Mouse (Mus musculus): ENCODE results near the gene Zfp114. TPM values are rescaled to one million over a fixed set of nuclear protein-coding genes. Genes with fewer than 3 reads are reported as not detected.

The Zfp114 gene
- polyA plus RNA-seq, 1 experiment: 0.22 TPM

DNA sequence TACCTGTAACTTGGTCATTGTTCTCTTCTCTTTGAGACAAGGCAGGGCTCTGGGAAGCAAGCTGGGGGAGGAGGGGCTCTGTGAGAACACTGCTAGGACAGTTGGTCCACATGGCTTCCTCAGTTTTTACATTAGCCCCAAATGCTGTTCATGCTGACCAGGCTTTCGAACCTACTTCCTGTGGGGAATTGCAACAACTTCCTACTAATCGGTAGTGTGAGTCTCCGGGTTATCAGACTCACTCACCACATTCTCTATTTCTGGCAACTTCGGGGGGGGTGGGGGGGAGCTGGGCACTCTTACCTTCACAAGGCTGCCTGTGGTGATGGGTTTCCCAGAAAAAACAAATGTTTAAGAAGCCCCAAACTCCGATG, 14.7 kb downstream of the Zfp114 start:
- no peak for TF ChIP-seq CTCF (IDR thresholded peaks at IDR 0.05; ENCODE audit: insufficient read depth, low read length)
- TF ChIP-seq POLR2A (IDR thresholded peaks at IDR 0.05; ENCODE audit: borderline replicate concordance, extremely low read depth, low read depth, low read length): no peak
- Histone ChIP-seq H3K4me3 (replicated peaks; ENCODE audit: extremely low read depth, low read depth, low read length) (no peak overlapping the region), H3K4me1 (ENCODE audit: control insufficient read depth, insufficient read depth, low read length) (no peaks in the 10 kb centered on the region)
- 47% methylated on average over 5 of the region's 5 CpGs for WGBS
- DNase-seq: no peak

DNA sequence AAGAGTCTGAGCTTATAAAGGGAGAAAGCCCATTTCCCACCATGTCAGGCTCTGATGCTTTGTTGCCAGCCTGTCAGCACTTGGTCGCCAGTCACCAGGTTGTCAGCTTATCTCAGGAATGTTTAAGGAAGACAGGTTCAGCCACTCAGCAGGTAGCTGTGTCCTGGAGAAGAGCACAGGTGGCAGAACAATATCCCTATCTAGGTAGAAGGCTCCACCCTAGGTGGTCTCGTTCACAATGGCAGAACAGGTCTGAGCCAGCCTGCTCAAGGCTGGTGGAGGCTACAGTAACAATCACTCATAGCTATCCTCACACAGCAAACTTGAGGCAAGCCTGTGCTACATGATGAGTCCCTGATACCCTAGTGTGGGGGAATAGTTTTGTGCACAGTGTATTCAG, 16.5 kb downstream of the Zfp114 start:
- WGBS: 78% methylated on average over 2 of the region's 2 CpGs
- no peak for DNase-seq
- Histone ChIP-seq H3K4me1 (ENCODE audit: control insufficient read depth, insufficient read depth, low read length) (no peaks in the 10 kb centered on the region), H3K4me3 (replicated peaks; ENCODE audit: extremely low read depth, low read depth, low read length) (no peak overlapping the region)
- TF ChIP-seq POLR2A (IDR thresholded peaks at IDR 0.05; ENCODE audit: borderline replicate concordance, extremely low read depth, low read depth, low read length): no peak
- TF ChIP-seq CTCF (IDR thresholded peaks at IDR 0.05; ENCODE audit: insufficient read depth, low read length): no peak

DNA sequence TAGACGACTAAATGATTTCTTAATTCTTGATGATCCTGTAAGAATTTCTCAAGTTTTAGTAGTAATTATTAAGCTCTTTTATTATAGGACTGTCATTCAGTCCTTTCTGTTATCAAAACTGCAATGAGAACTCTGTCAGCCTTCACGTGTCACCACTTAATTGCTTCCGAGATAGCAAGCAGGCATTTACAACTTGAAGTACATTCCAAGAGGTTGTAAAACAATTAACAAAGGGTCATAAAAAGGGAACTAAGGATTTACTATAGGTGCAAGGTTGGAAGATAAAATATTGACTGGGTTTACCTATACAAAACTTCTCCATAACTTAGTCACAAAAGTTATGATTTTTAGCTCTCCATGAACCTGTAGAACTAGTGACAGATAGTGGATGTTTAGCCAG, 18.3 kb downstream of the Zfp114 start:
- Histone ChIP-seq H3K4me3 (replicated peaks; ENCODE audit: extremely low read depth, low read depth, low read length) (no peak overlapping the region), H3K4me1 (ENCODE audit: control insufficient read depth, insufficient read depth, low read length) (no peaks in the 10 kb centered on the region)
- WGBS: 81% methylated on average over 3 of the region's 3 CpGs
- TF ChIP-seq CTCF (IDR thresholded peaks at IDR 0.05; ENCODE audit: insufficient read depth, low read length): no peak
- no peak for TF ChIP-seq POLR2A (IDR thresholded peaks at IDR 0.05; ENCODE audit: borderline replicate concordance, extremely low read depth, low read depth, low read length)
- no peak for DNase-seq

DNA sequence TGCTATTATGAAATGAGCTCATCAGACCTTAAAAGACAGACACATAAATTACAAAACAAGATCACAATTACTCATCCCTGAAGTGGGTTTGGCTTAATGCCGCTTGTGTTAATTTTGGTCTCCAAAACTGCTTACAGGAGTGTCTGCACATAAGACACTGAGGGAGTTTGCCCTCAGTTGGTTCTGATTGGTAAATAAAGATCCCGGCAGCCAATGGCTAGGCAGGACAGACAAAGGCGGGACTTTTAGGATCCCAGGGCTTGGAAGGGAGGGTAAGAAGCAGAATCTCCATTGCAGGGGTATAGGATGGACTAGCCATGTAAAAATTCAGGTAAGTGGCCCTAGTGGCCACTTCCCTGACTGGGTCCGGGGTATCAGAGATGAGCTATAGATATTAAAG, 22.1 kb downstream of the Zfp114 start:
- Histone ChIP-seq H3K4me3 (replicated peaks; ENCODE audit: extremely low read depth, low read depth, low read length) (no peak overlapping the region), H3K4me1 (ENCODE audit: control insufficient read depth, insufficient read depth, low read length) (no peaks in the 10 kb centered on the region)
- 96% methylated on average over 4 of the region's 4 CpGs for WGBS
- TF ChIP-seq CTCF (IDR thresholded peaks at IDR 0.05; ENCODE audit: insufficient read depth, low read length) (no peak), POLR2A (IDR thresholded peaks at IDR 0.05; ENCODE audit: borderline replicate concordance, extremely low read depth, low read depth, low read length) (no peak)
- DNase-seq: no peak

DNA sequence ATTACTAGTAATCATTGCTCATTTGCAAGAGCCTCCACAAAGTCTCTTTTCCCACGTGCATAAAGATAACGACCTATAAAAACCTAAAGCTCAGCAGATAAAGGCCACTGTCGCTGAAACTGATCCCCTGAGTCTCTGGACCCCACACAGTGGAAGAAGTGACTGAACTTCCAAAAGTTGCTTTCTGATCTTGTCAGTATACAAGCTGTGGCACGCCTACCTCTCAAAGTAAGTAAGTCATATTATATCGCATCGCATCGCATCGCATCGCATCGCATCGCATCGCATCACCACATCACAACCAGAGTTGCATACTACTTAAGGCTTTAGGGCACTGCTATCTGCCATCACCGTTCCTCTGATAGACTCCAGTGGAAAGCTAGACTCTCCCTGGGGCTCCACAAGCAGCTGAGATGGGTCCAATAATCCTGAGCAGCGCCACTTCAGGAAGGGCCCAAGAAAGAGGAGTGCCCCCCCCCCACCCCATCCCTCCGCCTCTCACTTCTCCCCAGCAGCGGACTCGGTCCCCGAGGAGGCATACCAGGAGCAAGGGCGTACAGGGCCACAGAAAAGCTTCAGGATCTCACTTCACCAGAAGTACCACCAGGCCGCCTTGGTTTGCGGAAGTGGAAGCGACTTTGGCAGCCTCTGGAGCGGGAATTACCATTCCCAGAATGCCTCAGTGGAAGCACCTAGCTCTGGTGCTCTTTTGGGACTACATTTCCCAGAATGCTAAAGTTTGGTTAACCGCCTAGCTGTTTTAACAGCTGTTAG, 32.8 kb downstream of the Zfp114 start:
- 8% methylated on average over 24 of the region's 24 CpGs for WGBS
- TF ChIP-seq POLR2A (IDR thresholded peaks at IDR 0.05; ENCODE audit: borderline replicate concordance, extremely low read depth, low read depth, low read length): peak; percentile 46; the same call in 1 of the 2 replicates
- no peak for TF ChIP-seq CTCF (IDR thresholded peaks at IDR 0.05; ENCODE audit: insufficient read depth, low read length)
- Histone ChIP-seq H3K4me1 (ENCODE audit: control insufficient read depth, insufficient read depth, low read length) (no peaks in the 10 kb centered on the region), H3K4me3 (replicated peaks; ENCODE audit: extremely low read depth, low read depth, low read length) (peak overlapping the region; percentile 95)
- peak; percentile 64 for DNase-seq

DNA sequence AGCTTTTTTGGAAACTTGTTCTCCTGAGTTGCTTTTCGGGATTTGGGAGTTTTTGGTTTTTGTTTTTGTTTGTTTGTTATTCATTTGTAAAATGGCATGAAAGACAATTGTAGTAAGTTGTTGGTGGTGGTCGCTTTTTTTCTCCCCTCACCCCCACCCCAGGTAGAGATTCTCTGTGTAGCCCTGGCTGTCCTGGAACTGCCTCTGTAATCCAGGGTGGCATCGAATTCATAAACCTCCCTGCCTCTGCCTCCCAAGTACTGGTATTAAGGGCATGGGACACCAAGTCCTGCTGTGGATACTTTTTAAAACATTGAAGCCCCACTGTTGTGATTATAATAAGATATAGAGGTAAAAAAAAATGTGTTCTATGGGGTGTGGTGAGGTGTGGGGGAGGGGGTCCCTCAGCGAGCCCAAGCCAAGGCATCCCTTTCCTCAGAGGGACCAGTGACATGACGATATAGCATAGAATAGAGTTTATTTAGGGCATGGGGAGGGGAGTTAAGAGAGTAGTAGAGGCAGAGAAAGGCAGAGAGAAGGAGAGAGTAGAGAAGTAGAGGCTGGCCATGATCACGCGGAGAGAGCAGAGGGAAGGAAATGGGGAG, 33.5 kb downstream of the Zfp114 start:
- WGBS: 61% methylated on average over 7 of the region's 7 CpGs
- Histone ChIP-seq H3K4me3 (replicated peaks; ENCODE audit: extremely low read depth, low read depth, low read length) (no peak overlapping the region), H3K4me1 (ENCODE audit: control insufficient read depth, insufficient read depth, low read length) (no peaks in the 10 kb centered on the region)
- TF ChIP-seq POLR2A (IDR thresholded peaks at IDR 0.05; ENCODE audit: borderline replicate concordance, extremely low read depth, low read depth, low read length) (no peak), CTCF (IDR thresholded peaks at IDR 0.05; ENCODE audit: insufficient read depth, low read length) (no peak)
- DNase-seq: no peak

DNA sequence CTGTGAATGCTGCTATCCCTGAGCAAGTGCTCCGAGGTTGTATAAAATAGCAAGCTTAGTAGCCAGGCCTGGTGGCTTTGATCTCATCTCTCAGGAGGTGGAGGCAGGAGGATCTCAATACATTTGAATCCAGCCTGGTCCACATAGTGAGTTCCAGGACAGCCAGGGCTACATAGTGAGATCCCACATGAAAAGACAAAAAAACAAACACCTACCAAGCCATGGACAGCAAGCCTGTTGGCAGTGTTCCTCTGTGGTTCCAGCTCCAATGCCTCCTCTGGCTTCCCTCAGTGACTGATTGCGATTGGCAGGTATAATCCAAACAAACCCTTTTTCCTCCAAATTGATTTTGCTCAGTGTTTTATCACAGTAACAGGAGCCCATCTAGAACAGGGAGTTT, 35.4 kb downstream of the Zfp114 start:
- no peak for DNase-seq
- Histone ChIP-seq H3K4me1 (ENCODE audit: control insufficient read depth, insufficient read depth, low read length) (no peaks in the 10 kb centered on the region), H3K4me3 (replicated peaks; ENCODE audit: extremely low read depth, low read depth, low read length) (no peak overlapping the region)
- TF ChIP-seq CTCF (IDR thresholded peaks at IDR 0.05; ENCODE audit: insufficient read depth, low read length) (no peak), POLR2A (IDR thresholded peaks at IDR 0.05; ENCODE audit: borderline replicate concordance, extremely low read depth, low read depth, low read length) (no peak)
- 78% methylated on average over 2 of the region's 2 CpGs for WGBS

DNA sequence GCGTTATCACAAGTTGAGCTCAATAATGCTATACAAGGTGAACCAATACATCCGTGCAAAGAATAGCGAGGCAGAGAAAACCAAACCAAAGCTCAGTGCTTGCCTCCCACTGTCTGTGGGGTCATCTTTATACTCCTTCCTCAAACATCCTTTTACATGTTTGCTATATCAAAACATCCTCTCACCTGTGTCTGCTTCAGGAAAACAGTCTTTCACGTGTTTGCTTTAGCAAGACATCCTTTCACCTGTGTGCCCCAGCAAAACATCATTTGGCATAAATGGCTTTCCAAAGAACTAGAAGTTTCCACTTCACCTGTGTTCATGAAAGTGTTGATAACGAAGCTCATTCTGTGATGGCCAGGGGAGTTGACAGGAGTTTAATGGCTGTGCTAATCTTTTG, 36.5 kb downstream of the Zfp114 start, which contains the start of gene Zfp111:
Zfp111 (minus strand) TSS at position 101 of the 400 bp plus-strand sequence.
- TF ChIP-seq POLR2A (IDR thresholded peaks at IDR 0.05; ENCODE audit: borderline replicate concordance, extremely low read depth, low read depth, low read length) (no peak), CTCF (IDR thresholded peaks at IDR 0.05; ENCODE audit: insufficient read depth, low read length) (no peak)
- DNase-seq: no peak
- Histone ChIP-seq H3K4me3 (replicated peaks; ENCODE audit: extremely low read depth, low read depth, low read length) (no peak within 1 kb of the TSS), H3K4me1 (ENCODE audit: control insufficient read depth, insufficient read depth, low read length) (no peaks in the 10 kb centered on the region)
- WGBS: 74% methylated on average over 5 of the region's 5 CpGs

Other genes with a start within 250 kb of the Zfp114 start
- gene Vmn1r179, start 248.1 kb upstream of the Zfp114 start, polyA plus RNA-seq (2012; rRNA removed): not detected in 2 replicates
- not detected in 2 replicates for gene Vmn1r180, start 224.4 kb upstream of the Zfp114 start, polyA plus RNA-seq (2012; rRNA removed)
- gene Vmn1r181, start 200.4 kb upstream of the Zfp114 start, polyA plus RNA-seq (2012; rRNA removed): not detected in 2 replicates
- not detected in 2 replicates for gene V1rd19, start 173.4 kb upstream of the Zfp114 start, polyA plus RNA-seq (2012; rRNA removed)
- not detected in 2 replicates for gene Vmn1r183, start 121.8 kb upstream of the Zfp114 start, polyA plus RNA-seq (2012; rRNA removed)
- 12.3 and 16.7 TPM in 2 replicates for gene Zfp180, start 93.1 kb upstream of the Zfp114 start, polyA plus RNA-seq (2012; rRNA removed)
- 1.3 and 1.7 TPM in 2 replicates for gene Zfp112, start 62.7 kb upstream of the Zfp114 start, polyA plus RNA-seq (2012; rRNA removed)
- 4.8 and 7.5 TPM in 2 replicates for gene Zfp235, start 40.9 kb upstream of the Zfp114 start, polyA plus RNA-seq (2012; rRNA removed)
- gene Zfp111, start 36.4 kb downstream of the Zfp114 start, polyA plus RNA-seq (2012; rRNA removed): 2.0 and 2.4 TPM in 2 replicates
- gene Zfp109, start 62.5 kb downstream of the Zfp114 start, polyA plus RNA-seq (2012; rRNA removed): 1.4 and 1.7 TPM in 2 replicates
- gene Zfp108, start 79.7 kb downstream of the Zfp114 start, polyA plus RNA-seq (2012; rRNA removed): 0.76 and 0.83 TPM in 2 replicates
- gene Zfp93, start 95.4 kb downstream of the Zfp114 start, polyA plus RNA-seq (2012; rRNA removed): 1.5 and 1.6 TPM in 2 replicates
- 5.1 and 8.7 TPM in 2 replicates for gene Zfp61, start 126.2 kb downstream of the Zfp114 start, polyA plus RNA-seq (2012; rRNA removed)
- 3.9 and 9.0 TPM in 2 replicates for gene Zfp94, start 141.6 kb downstream of the Zfp114 start, polyA plus RNA-seq (2012; rRNA removed)
- gene Tescl, start 158.9 kb downstream of the Zfp114 start, polyA plus RNA-seq (2012; rRNA removed): 0.58 and 2.0 TPM in 2 replicates
- 32.1 TPM in 1 of 2 replicates, not detected in the other for gene Lypd5, start 174.1 kb downstream of the Zfp114 start, polyA plus RNA-seq (2012; rRNA removed)
- 9.0 and 11.3 TPM in 2 replicates for gene Kcnn4, start 195.2 kb downstream of the Zfp114 start, polyA plus RNA-seq (2012; rRNA removed)
- gene Smg9, start 224.6 kb downstream of the Zfp114 start, polyA plus RNA-seq (2012; rRNA removed): 35.8 and 58.4 TPM in 2 replicates